Mouse (Mus musculus) kidney, embryonic 14.5 days (tissue): ENCODE results near the gene Arhgap33. TPM values are rescaled to one million over a fixed set of nuclear protein-coding genes. Genes with fewer than 3 reads are reported as not detected.

Experiments
- ATAC-seq: fragments of 200-750 bp; cut with Nextera tagmentation; 2 replicates; pipeline ENCODE4 v1.8.0; 2017; ENCODE audit warnings: moderate number of reproducible peaks, mild to moderate bottlenecking, moderate TSS enrichment, moderate library complexity; ENCODE audit not compliant: low FRiP score, low TSS enrichment
- H3K27ac ChIP-seq: fragments of 300-500 bp; sonication (generic); 2 replicates; pipeline ENCODE4 v1.5.1; 2014; ENCODE audit warnings: low read depth, mild to moderate bottlenecking, low read length, moderate library complexity, mixed read lengths
- H3K27me3 ChIP-seq: fragments of 300-500 bp; sonication (generic); 2 replicates; pipeline ENCODE4 v1.6.1; 2014; ENCODE audit warnings: mild to moderate bottlenecking, low read length; ENCODE audit not compliant: control insufficient read depth, insufficient read depth
- H3K36me3 ChIP-seq: fragments of 300-500 bp; sonication (generic); 2 replicates; pipeline ENCODE4 v1.6.1; 2014; ENCODE audit warnings: low read length, mixed read lengths; ENCODE audit not compliant: control insufficient read depth, insufficient read depth
- H3K4me1 ChIP-seq: fragments of 300-500 bp; sonication (generic); 2 replicates; pipeline ENCODE4 v1.6.1; 2014; ENCODE audit warnings: low read length, mixed read lengths; ENCODE audit not compliant: control insufficient read depth, insufficient read depth
- H3K4me2 ChIP-seq: fragments of 300-500 bp; sonication (generic); replicated peaks from 2 replicates; pipeline ENCODE4 v1.6.1; 2014; ENCODE audit warnings: low read depth, mild to moderate bottlenecking, low read length
- H3K4me3 ChIP-seq: fragments of 300-500 bp; sonication (generic); 2 replicates; pipeline ENCODE4 v1.5.1; 2014; ENCODE audit warnings: mild to moderate bottlenecking, low read length
- H3K9ac ChIP-seq: fragments of 300-500 bp; sonication (generic); 2 replicates; pipeline ENCODE4 v1.6.1; 2014; ENCODE audit warnings: low read depth, mild to moderate bottlenecking, low read length, moderate library complexity
- H3K9me3 ChIP-seq: fragments of 300-500 bp; sonication (generic); 2 replicates; pipeline ENCODE4 v1.6.1; 2016; ENCODE audit warnings: low read length; ENCODE audit not compliant: control insufficient read depth
- WGBS: fragments of 180-500 bp; shearing (Covaris S2); extraction: QIAGEN DNeasy Blood & Tissue Kit; methylation state at CpG from one replicate; pipeline ENCODE4 v1.1.7; 2014; 5-methylcytosine and 5-hydroxymethylcytosine counted together
- polyA plus RNA-seq: library from polyadenylated mRNA; unstranded; fragments of >200 nt; fragmentation: Nextera tagmentation; extraction: Ambion mirVana; gene quantifications from 2 replicates; pipeline ENCODE4 v1.2.1, GENCODE M21; 2014

The Arhgap33 gene
- polyA plus RNA-seq, 1 experiment from 2014 or later: 17.3 TPM

DNA sequence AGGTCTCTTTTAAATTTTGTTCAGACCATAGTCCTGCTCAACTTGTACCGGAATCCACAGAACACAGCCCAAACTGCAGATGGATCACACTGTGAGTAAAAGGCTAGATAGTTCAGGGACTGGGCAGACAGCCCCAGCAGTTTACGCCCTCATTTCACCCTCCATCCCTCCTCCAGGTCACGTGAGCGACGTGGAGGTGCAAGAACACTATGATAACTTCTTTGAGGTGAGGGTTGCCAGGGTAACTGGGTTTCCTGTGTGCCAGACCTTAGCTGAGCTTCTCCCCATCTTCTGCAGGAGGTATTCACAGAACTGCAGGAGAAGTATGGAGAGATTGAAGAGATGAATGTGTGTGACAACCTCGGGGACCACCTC lies 29.0 kb upstream of the Arhgap33 start:
- no peak for ATAC-seq
- H3K27ac ChIP-seq: no peak overlapping the region
- H3K9ac ChIP-seq: peak overlapping the region; percentile 19; the same call in 1 of the 2 replicates
- H3K9me3 ChIP-seq: no peaks in the 10 kb centered on the region
- H3K4me3 ChIP-seq: peak overlapping the region; percentile 81
- peaks cover 39% of the 10 kb centered on the region for H3K36me3 ChIP-seq
- H3K4me1 ChIP-seq: peaks cover 13% of the 10 kb centered on the region; the same call in 1 of the 2 replicates
- H3K4me2 ChIP-seq: peak overlapping the region; percentile 38
- 21% methylated on average over 6 of the region's 6 CpGs for WGBS
- no peaks in the 10 kb centered on the region for H3K27me3 ChIP-seq

DNA sequence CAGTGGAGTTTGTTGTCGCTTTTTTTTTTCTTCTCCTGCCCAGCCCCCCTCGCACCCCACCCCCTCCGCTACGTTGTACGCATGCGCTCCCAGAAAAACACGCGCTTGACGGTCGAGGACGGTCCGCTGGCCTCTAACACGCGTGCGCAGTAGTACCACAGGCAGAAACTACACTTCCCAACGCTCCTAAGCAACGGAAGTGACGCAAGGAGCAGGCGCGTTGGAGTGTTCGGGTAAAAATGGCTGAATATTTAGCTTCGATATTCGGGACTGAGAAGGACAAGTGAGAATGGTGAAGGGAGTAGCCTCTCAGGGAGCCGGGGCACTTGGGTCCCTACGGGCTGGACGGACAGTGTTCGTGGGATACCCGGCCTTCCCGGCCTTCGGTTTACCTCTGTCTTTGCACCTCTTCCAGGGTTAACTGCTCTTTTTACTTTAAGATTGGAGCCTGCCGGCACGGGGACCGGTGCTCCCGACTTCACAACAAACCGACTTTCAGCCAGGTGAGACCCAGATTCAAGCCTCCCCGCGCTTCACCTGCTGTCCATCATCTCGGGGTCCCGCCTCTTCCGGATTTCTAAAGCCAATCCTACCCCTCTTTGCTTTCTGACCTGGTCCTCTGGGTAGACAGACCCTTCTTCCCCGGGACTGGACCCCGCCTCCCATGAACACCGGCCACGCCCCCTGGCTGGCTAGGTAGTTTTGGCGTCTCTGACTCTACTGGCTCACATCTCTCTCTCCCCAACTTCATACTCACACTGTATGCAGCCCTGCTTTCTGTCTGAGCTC lies 28.5 kb upstream of the Arhgap33 start, which contains the start of the genes U2af1l4, Gm49396 and Psenen:
Gene U2af1l4, plus strand, starts transcription at position 185 of the 789 bp plus-strand sequence.
Gene Gm49396, plus strand, starts transcription at position 228 of the 789 bp plus-strand sequence.
Gene Psenen, minus strand, starts transcription at position 511 of the 789 bp plus-strand sequence.
- H3K27ac ChIP-seq: peak within 1 kb of the TSS; percentile 94
- peak within 1 kb of the TSS; percentile 81 for H3K4me3 ChIP-seq
- no peaks in the 10 kb centered on the region for H3K27me3 ChIP-seq
- WGBS: under 1% methylated on average over 45 of the region's 45 CpGs
- H3K9ac ChIP-seq: peak within 1 kb of the TSS; percentile 83
- ATAC-seq: peak; percentile 84
- H3K4me1 ChIP-seq: peaks cover 18% of the 10 kb centered on the region
- H3K9me3 ChIP-seq: no peaks in the 10 kb centered on the region
- peak within 1 kb of the TSS; percentile 75 for H3K4me2 ChIP-seq
- H3K36me3 ChIP-seq: peaks cover 33% of the 10 kb centered on the region

DNA sequence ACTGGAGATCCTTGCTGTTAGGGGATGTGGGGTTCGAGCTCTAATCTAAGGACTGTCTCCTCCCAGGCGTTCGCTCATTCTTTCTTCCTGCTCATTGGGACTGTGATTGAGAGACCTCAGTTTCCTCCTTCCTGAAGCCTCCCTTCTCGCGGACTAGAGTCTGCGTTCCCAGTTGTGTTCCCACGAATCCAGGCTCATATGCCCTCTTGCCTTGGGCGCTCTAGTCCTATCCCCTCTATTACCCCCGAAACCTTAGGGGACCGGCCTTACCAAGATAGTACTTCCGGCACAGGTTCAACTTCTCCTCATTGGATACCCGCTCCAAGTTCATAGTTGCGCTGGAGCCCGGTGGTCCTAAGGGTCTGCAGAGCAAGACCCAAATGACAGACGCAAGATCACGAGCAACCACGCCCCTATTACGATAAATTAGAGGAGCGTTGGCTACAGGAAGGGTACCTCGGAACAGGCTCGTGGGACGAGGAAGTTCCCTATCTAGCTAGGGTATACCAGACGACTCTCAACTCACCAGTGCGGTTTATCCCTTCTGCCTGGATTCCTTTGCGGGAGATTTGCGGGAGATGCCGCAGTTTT lies 27.8 kb upstream of the Arhgap33 start:
- WGBS: under 1% methylated on average over 27 of the region's 27 CpGs

DNA sequence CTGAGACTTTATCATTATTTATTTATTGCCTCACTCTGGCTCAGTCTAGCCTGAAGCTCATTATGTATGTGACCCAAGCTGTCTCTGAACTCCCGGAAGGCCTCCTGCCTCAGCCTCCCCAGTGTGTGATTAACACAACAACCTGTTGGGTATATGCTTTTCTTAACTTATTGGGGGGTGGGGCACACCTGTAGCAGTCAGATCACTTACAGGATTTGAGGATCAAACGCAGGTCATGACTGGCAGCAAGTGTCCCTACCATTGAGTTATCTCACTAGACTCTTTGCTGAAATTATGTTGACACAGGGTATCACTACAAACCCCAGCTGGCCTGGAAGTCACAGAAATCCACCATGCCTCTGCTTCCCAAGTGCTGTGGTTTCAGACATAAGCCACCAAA lies 25.4 kb upstream of the Arhgap33 start:
- Histone ChIP-seq H3K9ac (0 out of 2 replicates have a peak overlapping the region, but pooled peaks have one; percentile 5), H3K4me1 (peaks cover 22% of the 10 kb centered on the region), H3K4me3 (peak overlapping the region; percentile 44; the same call in 1 of the 2 replicates), H3K9me3 (no peaks in the 10 kb centered on the region), H3K27me3 (no peaks in the 10 kb centered on the region), H3K4me2 (peak overlapping the region; percentile 66; the same call in 1 of the 2 replicates), H3K36me3 (peaks cover 28% of the 10 kb centered on the region), H3K27ac (no peak overlapping the region)
- ATAC-seq: no peak
- WGBS: 66% methylated on average over 2 of the region's 2 CpGs

More for the DNA sequence above, 27.8 kb upstream of the Arhgap33 start:
- H3K4me1 ChIP-seq: peaks cover 22% of the 10 kb centered on the region
- 0 out of 2 replicates have a peak, but pooled peaks have one; percentile 6 for ATAC-seq
- H3K36me3 ChIP-seq: peaks cover 29% of the 10 kb centered on the region
- H3K27me3 ChIP-seq: no peaks in the 10 kb centered on the region
- H3K9ac ChIP-seq: peak overlapping the region; percentile 75
- no peaks in the 10 kb centered on the region for H3K9me3 ChIP-seq
- peak overlapping the region; percentile 94; the same call in 1 of the 2 replicates for H3K27ac ChIP-seq
- H3K4me3 ChIP-seq: peak overlapping the region; percentile 81
- peak overlapping the region; percentile 75 for H3K4me2 ChIP-seq

DNA sequence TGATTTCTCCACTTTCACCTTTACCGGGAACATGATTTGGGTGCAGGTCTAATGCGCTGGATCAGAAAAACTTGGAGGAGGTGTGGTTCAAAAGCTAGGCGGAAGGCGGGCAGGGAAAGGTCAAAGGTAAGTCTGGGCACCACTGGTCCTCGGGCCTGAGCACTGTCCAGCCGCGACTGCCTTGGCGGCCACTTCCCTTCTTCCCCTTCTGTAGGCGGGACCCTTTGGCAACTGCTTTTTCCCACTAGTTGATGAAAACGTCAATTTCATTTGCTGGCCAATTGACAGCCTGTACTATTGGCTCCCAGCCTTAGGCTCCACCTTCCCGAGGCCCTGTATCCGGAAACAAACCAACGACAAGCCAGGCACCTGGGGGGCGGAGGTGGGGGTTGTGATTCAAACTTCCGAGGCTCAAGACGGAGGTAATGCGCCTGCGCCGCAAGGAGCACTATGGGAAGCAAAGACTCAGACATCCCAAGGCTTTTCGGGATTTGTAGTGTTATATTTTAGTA lies 24.6 kb upstream of the Arhgap33 start, which contains the start of gene Lin37:
Gene Lin37, minus strand, starts transcription at position 396 of the 512 bp plus-strand sequence.
- Histone ChIP-seq H3K4me2 (peak within 1 kb of the TSS; percentile 66), H3K4me1 (peaks cover 22% of the 10 kb centered on the region), H3K9ac (peak within 1 kb of the TSS; percentile 64), H3K36me3 (peaks cover 29% of the 10 kb centered on the region), H3K27me3 (no peaks in the 10 kb centered on the region), H3K27ac (no peak within 1 kb of the TSS), H3K4me3 (peak within 1 kb of the TSS; percentile 44), H3K9me3 (no peaks in the 10 kb centered on the region)
- ATAC-seq: peak; percentile 86
- 2% methylated on average over 20 of the region's 20 CpGs for WGBS

DNA sequence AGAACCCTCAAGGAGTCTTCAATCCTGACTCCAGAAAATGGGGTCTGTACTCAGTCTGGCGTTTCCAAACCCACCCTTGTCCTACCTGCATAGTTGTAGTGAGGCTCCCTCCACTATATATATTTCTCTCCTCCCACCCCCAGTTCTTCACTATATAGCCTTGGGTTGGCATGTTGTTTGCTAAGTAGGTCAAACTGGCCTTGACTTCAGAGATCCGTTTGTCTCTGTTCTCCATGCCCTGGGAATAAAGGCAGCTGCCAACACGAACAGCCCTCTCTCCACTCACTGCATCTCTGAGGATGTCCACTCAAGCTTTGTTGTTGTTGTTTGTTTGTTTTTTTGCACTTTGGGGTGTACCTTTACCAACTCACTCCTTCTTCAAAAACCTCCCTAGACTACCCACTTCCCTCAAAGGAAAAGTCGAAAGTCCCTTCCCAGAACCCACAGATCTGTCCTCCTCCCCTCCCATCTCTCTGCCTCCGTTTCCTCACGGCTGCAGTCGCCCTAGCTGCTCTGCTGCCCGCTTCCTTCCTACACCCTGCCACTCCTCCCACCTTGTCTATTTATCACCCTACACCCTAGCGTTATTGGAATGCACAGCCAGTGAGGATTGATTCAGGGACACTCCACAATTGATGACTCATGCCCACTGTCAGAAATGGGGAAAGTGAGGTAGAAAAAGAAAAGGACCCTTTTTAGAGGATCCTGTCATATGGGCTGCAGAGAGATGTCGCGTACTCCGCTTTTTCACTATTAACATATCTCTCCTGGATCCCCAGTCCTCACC lies 24.0 kb upstream of the Arhgap33 start:
- no peak overlapping the region for H3K27ac ChIP-seq
- H3K36me3 ChIP-seq: peaks cover 33% of the 10 kb centered on the region
- no peaks in the 10 kb centered on the region for H3K9me3 ChIP-seq
- peak overlapping the region; percentile 66 for H3K4me2 ChIP-seq
- peak overlapping the region; percentile 44 for H3K4me3 ChIP-seq
- 15% methylated on average over 12 of the region's 12 CpGs for WGBS
- H3K9ac ChIP-seq: peak overlapping the region; percentile 64
- no peaks in the 10 kb centered on the region for H3K27me3 ChIP-seq
- peaks cover 17% of the 10 kb centered on the region for H3K4me1 ChIP-seq
- no peak for ATAC-seq

DNA sequence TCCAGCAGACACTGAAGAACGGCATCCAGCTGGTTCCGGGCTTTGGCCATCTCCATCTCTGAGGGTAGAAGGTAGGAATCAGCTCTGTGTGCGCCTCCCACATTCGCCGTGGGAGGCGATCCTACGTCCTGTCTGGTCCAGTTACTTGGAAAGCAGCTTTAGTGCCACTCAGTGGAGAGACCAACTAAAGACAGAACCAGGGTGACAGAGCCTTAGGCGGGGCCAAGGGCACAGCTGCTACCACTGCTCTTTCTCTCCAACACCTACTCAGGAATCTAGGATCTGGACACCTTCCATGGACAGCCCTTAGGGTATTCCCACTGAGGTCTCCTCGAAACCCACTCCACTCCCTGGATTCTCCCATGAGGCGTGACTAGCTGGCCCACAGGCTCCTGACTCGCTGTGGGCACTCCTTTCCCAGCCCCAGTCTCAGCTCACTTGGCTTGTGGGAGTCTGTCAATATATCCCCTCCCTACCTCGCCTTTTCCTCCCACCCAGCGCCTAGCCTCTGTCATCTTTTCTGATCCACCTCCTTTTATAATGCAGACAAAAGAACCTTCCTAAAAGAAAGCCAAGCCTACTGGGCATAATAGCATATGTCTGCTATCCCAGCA lies 23.1 kb upstream of the Arhgap33 start:
- no peak for ATAC-seq
- WGBS: 86% methylated on average over 13 of the region's 13 CpGs
- peak overlapping the region; percentile 64; the same call in 1 of the 2 replicates for H3K9ac ChIP-seq
- no peak overlapping the region for H3K27ac ChIP-seq
- peaks cover 33% of the 10 kb centered on the region for H3K36me3 ChIP-seq
- no peaks in the 10 kb centered on the region for H3K27me3 ChIP-seq
- peaks cover 24% of the 10 kb centered on the region for H3K4me1 ChIP-seq
- H3K4me3 ChIP-seq: peak overlapping the region; percentile 44; the same call in 1 of the 2 replicates
- no peaks in the 10 kb centered on the region for H3K9me3 ChIP-seq
- peak overlapping the region; percentile 66; the same call in 1 of the 2 replicates for H3K4me2 ChIP-seq
